Mouse (Mus musculus) ZHBTc4 (cell line): Measurements from ENCODE around the gene Gypa.

Experiments
- DNase-seq: peaks from one replicate; pipeline ENCODE4 v3.0.0-alpha.2; 2011; ENCODE audit warnings: low read depth, low spot score

Gene Gypa

GRCm38 (mm10) chr8:80493523-80494345 lies at the start of gene Gypa:
Gene Gypa, plus strand, starts transcription at chr8:80493781.
- no peak for DNase-seq

GRCm38 (mm10) chr8:80444534-80445072 lies 49.0 kb upstream of the Gypa start:
- no peak for DNase-seq

- no peak for DNase-seq
Observed at GRCm38 (mm10) chr8:80447217-80447616, 46.4 kb upstream of the Gypa start.

- no peak for DNase-seq
Observed at GRCm38 (mm10) chr8:80451938-80452690, 41.5 kb upstream of the Gypa start.

- no peak for DNase-seq
Observed at GRCm38 (mm10) chr8:80463450-80463917, 30.1 kb upstream of the Gypa start.

- DNase-seq: peak; percentile 24
Observed at GRCm38 (mm10) chr8:80474971-80475370, 18.6 kb upstream of the Gypa start.

- DNase-seq: no peak
Observed at GRCm38 (mm10) chr8:80478156-80478555, 15.4 kb upstream of the Gypa start.

GRCm38 (mm10) chr8:80479129-80479528 lies 14.5 kb upstream of the Gypa start:
- DNase-seq: no peak

- DNase-seq: no peak
Observed at GRCm38 (mm10) chr8:80482173-80482572, 11.4 kb upstream of the Gypa start.

- DNase-seq: peak; percentile 12
Observed at GRCm38 (mm10) chr8:80482822-80483774, 10.5 kb upstream of the Gypa start.

- no peak for DNase-seq
Observed at GRCm38 (mm10) chr8:80491562-80491961, 2.0 kb upstream of the Gypa start.

GRCm38 (mm10) chr8:80492987-80493441 lies 567 bp upstream of the Gypa start:
- peak; percentile 87 for DNase-seq

- DNase-seq: no peak
Observed at GRCm38 (mm10) chr8:80494346-80494660, 722 bp downstream of the Gypa start.

- no peak for DNase-seq
Observed at GRCm38 (mm10) chr8:80494819-80495218, 1.2 kb downstream of the Gypa start.

GRCm38 (mm10) chr8:80495527-80495926 lies 1.9 kb downstream of the Gypa start:
- DNase-seq: no peak

- no peak for DNase-seq
Observed at GRCm38 (mm10) chr8:80497323-80497722, 3.7 kb downstream of the Gypa start.

GRCm38 (mm10) chr8:80500244-80500643 lies 6.7 kb downstream of the Gypa start:
- no peak for DNase-seq

GRCm38 (mm10) chr8:80500773-80501172 lies 7.2 kb downstream of the Gypa start:
- DNase-seq: no peak

GRCm38 (mm10) chr8:80501283-80501682 lies 7.7 kb downstream of the Gypa start:
- DNase-seq: no peak

- no peak for DNase-seq
Observed at GRCm38 (mm10) chr8:80526382-80527355, 33.1 kb downstream of the Gypa start.
